Mouse (Mus musculus) stomach, embryonic 14.5 days (tissue): ENCODE data around the gene Gm906. TPM values are rescaled to one million over a fixed set of nuclear protein-coding genes. Genes with fewer than 3 reads are reported as not detected.
"Not testable (repeated sequence)": the region's sequence is repeated elsewhere in the genome, so short reads cannot be mapped to it uniquely, and the experiment has no call there.

Experiments used
- ATAC-seq: fragments of 200-750 bp; cut with Nextera tagmentation; 2 replicates; pipeline ENCODE4 v1.8.0; 2017; ENCODE audit warnings: low read depth, moderate TSS enrichment; ENCODE audit not compliant: insufficient number of reproducible peaks, insufficient read depth, low FRiP score
- H3K27ac ChIP-seq: fragments of 300-500 bp; sonication (generic); 2 replicates; pipeline ENCODE4 v1.5.1; 2014; ENCODE audit warnings: mild to moderate bottlenecking, low read length, moderate library complexity, mixed read lengths
- H3K27me3 ChIP-seq: fragments of 300-500 bp; sonication (generic); 2 replicates; pipeline ENCODE4 v1.6.1; 2014; ENCODE audit warnings: low read length, control low read depth, mixed read lengths; ENCODE audit not compliant: control insufficient read depth, insufficient read depth
- H3K36me3 ChIP-seq: fragments of 300-500 bp; sonication (generic); 2 replicates; pipeline ENCODE4 v1.6.1; 2014; ENCODE audit warnings: mild to moderate bottlenecking, control low read depth, low read length, moderate library complexity, mixed read lengths; ENCODE audit not compliant: control insufficient read depth, insufficient read depth
- H3K4me1 ChIP-seq: fragments of 300-500 bp; sonication (generic); 2 replicates; pipeline ENCODE4 v1.6.1; 2014; ENCODE audit warnings: low read length, control low read depth, mixed read lengths; ENCODE audit not compliant: control insufficient read depth, insufficient read depth
- H3K4me2 ChIP-seq: fragments of 300-500 bp; sonication (generic); replicated peaks from 2 replicates; pipeline ENCODE4 v1.6.1; 2014; ENCODE audit warnings: low read depth, low read length, control low read depth
- H3K4me3 ChIP-seq: fragments of 300-500 bp; sonication (generic); 2 replicates; pipeline ENCODE4 v1.5.1; 2014; ENCODE audit warnings: low read depth, low read length, control low read depth
- H3K9ac ChIP-seq: fragments of 300-500 bp; sonication (generic); replicated peaks from 2 replicates; pipeline ENCODE4 v1.6.1; 2014; ENCODE audit warnings: low read depth, mild to moderate bottlenecking, control low read depth, low read length, moderate library complexity, mixed read lengths
- H3K9me3 ChIP-seq: fragments of 300-500 bp; sonication (generic); 2 replicates; pipeline ENCODE4 v1.6.1; 2016; ENCODE audit warnings: low read depth, low read length, control low read depth; ENCODE audit not compliant: control insufficient read depth
- WGBS: fragments of 180-500 bp; shearing (Covaris S2); extraction: QIAGEN DNeasy Blood & Tissue Kit; methylation state at CpG from one replicate; pipeline ENCODE4 v1.1.7; 2014; 5-methylcytosine and 5-hydroxymethylcytosine counted together
- polyA plus RNA-seq: library from polyadenylated mRNA; unstranded; fragments of >200 nt; fragmentation: Nextera tagmentation; extraction: Ambion mirVana; gene quantifications from 2 replicates; pipeline ENCODE4 v1.2.1, GENCODE M21; 2014

Gm906 gene
- not detected in 2 replicates for polyA plus RNA-seq

GRCm38 (mm10) chr13:50250208-50250607 lies at the start of gene Gm906:
TSS of gene Gm906 (minus strand) at chr13:50250308.
- ATAC-seq, H3K9me3 ChIP-seq, H3K4me1 ChIP-seq, H3K36me3 ChIP-seq, H3K9ac ChIP-seq, H3K27ac ChIP-seq, H3K4me3 ChIP-seq, H3K4me2 ChIP-seq, H3K27me3 ChIP-seq: not testable (repeated sequence)
- WGBS: 61% methylated on average over 2 of the region's 3 CpGs

GRCm38 (mm10) chr13:50283308-50283707 lies 33.2 kb upstream of the Gm906 start:
- not testable (repeated sequence) for H3K4me2 ChIP-seq, ATAC-seq, H3K9ac ChIP-seq, H3K4me1 ChIP-seq, H3K4me3 ChIP-seq, H3K27me3 ChIP-seq, H3K27ac ChIP-seq, H3K36me3 ChIP-seq, H3K9me3 ChIP-seq
- 88% methylated on average over 2 of the region's 4 CpGs for WGBS

DNA sequence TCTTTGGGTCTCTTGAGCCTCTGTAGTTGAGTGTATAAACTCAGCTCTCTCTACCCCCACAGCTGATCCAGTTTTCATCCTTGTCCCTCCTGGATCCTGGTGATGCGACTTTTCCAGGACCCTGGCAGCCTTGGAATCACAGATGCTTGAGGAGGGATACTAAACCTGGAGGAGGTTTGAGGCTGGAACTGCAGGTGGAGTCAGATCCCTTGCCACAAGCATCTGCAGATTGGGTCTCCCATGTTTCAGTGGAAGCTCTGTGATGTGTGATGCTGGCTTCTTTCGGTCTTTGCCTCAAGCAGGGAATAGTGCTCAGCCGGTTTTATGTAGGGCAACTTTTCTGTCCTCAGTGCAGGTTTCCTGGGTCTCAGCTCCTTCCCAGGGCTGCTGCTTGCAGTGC lies 13.6 kb downstream of the Gm906 start:
- Histone ChIP-seq H3K9ac (no peak overlapping the region), H3K27me3 (no peaks in the 10 kb centered on the region)
- no peak for ATAC-seq

GRCm38 (mm10) chr13:50211842-50212241 lies 38.3 kb downstream of the Gm906 start:
- H3K36me3 ChIP-seq, H3K9ac ChIP-seq, H3K27ac ChIP-seq, H3K4me2 ChIP-seq, H3K27me3 ChIP-seq, H3K9me3 ChIP-seq, ATAC-seq, H3K4me3 ChIP-seq, H3K4me1 ChIP-seq: not testable (repeated sequence)
- WGBS: 0% methylated on average over 1 of the region's 1 CpGs

More for the DNA sequence above, 13.6 kb downstream of the Gm906 start:
- Histone ChIP-seq H3K4me1 (no peaks in the 10 kb centered on the region), H3K4me2 (no peak overlapping the region), H3K9me3 (no peaks in the 10 kb centered on the region), H3K36me3 (no peaks in the 10 kb centered on the region), H3K4me3 (no peak overlapping the region), H3K27ac (no peak overlapping the region)
- 88% methylated on average over 3 of the region's 3 CpGs for WGBS

DNA sequence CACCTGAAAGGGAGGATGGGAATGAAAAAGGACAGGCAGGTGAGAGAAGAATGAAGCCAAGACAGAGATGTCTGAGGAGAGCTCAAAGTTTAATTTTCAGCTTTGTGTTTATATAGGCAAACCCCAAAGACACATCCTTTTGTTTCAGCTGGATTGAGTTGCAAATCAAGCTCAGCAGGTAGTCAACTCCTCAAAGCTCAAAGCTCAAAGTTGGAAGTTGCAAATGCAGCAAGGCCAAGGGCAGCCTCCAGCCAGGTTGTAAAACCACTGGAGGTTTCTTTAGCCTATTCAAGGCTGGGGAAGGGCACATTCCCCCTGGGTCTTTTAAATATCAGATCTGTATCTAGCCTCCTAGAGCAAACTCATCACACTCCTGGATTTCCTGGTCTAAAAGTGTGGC lies 39.9 kb downstream of the Gm906 start:
- not testable (repeated sequence) for H3K27ac ChIP-seq, H3K4me1 ChIP-seq, H3K9me3 ChIP-seq, H3K9ac ChIP-seq, H3K4me3 ChIP-seq, H3K4me2 ChIP-seq, H3K27me3 ChIP-seq, H3K36me3 ChIP-seq, ATAC-seq

- 81% methylated on average over 2 of the region's 2 CpGs for WGBS
- not testable (repeated sequence) for H3K4me2 ChIP-seq, H3K9me3 ChIP-seq, H3K27ac ChIP-seq, H3K4me1 ChIP-seq, H3K4me3 ChIP-seq, ATAC-seq, H3K27me3 ChIP-seq, H3K9ac ChIP-seq, H3K36me3 ChIP-seq
Measured at GRCm38 (mm10) chr13:50209651-50210050, 40.5 kb downstream of the Gm906 start.

DNA sequence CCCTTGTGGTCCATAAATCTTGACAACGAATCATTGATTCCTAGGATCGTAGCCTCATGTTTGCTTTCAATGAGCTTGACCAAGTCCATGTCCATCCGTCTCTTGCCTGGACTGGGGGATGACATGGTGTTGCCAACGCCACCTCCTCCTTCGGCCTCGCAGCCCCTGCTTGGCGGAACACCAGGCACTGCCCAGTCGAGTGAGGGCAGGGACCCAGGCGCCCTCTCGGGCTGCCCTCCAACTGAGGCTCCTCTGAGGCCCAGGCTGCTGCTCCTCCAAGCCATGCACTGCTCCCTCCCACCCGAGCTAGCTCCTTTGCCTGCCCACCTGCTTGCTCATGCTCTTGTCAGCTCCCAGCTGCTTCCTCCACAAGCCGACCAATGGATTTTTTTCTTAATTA lies 42.1 kb downstream of the Gm906 start:
- Histone ChIP-seq H3K9ac (no peak overlapping the region), H3K27ac (no peak overlapping the region), H3K4me3 (no peak overlapping the region), H3K9me3 (no peaks in the 10 kb centered on the region), H3K27me3 (no peaks in the 10 kb centered on the region), H3K36me3 (no peaks in the 10 kb centered on the region), H3K4me1 (no peaks in the 10 kb centered on the region), H3K4me2 (no peak overlapping the region)
- ATAC-seq: no peak
- 87% methylated on average over 12 of the region's 12 CpGs for WGBS

DNA sequence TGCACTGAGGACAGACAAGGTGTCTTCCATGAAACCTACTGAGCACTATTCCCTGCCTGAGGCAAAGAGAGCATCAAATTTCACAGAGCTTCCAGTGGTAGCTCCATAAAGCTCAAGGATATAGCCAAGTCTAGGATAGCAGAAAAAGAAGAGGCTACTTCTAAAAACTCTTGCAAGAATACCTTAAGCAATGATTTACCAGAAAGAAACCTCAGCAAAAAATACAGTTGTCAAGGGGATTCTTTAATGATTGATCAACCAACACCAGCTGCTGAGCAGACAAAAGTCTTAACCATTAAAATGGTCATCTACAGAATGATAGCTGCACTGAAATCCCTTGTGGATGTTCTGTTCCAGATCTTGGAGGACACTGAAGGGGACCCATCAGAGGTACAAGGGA lies 53.3 kb downstream of the Gm906 start:
- not testable (repeated sequence) for ATAC-seq

More for the DNA sequence above, 53.3 kb downstream of the Gm906 start:
- H3K27ac ChIP-seq, H3K36me3 ChIP-seq, H3K4me2 ChIP-seq, H3K27me3 ChIP-seq, H3K9me3 ChIP-seq, H3K9ac ChIP-seq, H3K4me3 ChIP-seq, H3K4me1 ChIP-seq: not testable (repeated sequence)
